Mouse (Mus musculus) c-Kit-positive CD71-positive TER-119-negative erythroid progenitor cells, embryonic 14.5 days (primary cell): Measurements from ENCODE around the gene Carmil2.
A peak's percentile ranks its signal among the peaks of the same experiment; 100 is the strongest.

Experiments used
- DNase-seq: peaks from one replicate; pipeline ENCODE4 v3.0.0-alpha.2; 2013; ENCODE audit warnings: low read depth

Carmil2 gene

DNA sequence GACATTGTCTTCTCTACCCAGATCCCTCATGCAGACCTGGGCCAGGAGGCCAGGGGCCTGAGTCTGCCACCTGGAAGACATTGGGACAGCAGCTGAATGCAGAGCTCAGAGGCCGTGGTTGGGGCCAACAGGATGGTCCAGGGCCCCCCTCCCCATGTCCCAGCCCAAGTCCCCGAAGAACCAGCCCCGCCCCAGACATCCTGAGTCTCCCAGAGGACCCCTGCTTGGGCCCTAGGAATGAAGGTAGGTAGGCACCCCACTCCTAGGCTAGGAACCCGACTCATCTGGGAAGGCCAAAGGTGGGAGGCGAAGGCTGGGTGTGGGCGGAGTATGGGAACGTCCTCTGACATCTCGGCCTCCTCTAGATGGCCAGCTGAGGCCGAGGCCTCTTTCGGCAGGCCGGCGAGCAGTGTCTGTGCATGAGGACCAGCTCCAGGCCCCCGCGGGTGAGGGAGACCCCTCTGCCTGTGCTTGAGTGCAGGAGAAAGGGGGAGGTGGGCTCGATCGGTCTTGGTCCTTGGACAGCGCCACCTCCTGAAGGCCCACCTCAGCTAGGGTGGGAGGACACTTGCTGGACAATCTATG lies 11.2 kb downstream of the Carmil2 start:
- DNase-seq: no peak

DNA sequence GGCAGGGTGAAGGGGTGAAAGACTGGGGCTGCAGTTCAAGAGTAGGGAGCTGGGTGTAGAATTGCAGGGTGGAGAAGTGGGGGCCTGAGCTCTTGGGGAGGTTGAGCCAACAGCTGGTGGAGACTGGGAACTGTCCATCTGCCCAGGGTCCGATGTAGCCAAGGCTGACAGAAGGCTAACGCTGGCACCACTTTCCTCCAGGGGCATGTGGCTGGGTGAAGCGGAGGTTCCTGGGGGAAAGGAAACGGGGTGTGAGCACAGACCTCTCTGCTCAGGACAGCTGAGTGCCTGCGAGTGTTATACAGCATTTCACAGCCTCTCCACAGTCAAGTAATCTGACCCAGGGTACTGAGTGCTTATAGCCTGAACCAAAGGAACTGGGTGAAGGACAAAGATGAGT lies 12.7 kb downstream of the Carmil2 start:
- no peak for DNase-seq

DNA sequence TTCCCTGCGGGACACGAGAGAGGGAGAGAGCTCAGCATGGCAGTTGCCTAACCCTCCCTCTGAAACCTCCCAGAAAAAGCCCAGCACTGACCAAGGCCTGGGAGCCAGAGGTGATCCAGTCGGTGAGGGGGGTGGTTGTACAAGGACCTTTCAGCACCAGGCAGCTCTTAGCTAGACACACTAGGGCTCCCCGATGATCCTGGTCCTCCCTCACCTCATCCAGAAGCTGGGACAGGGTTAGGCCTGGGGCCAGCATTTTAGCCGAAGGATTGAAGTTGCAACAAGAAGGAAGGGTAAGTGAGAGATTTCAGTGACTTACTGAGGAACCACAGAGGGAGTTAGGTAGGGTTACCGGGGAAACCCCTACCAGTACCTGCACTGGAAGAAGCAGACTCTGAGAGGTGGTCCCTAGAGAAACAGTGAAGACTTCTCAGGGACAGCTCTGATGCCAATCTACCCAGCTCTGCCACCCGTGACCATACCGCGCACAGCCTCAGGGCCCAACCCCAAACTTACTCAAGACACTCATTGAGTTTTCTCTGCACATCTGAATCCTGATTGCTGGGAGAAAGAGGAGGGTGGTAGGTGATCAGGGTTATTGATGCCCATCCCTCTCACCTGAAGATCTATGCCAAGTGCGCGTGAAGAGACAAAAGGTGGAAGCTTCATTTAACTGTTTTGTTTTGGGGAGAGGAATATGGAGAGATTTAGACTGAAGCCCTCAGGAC lies 13.6 kb downstream of the Carmil2 start:
- no peak for DNase-seq

DNA sequence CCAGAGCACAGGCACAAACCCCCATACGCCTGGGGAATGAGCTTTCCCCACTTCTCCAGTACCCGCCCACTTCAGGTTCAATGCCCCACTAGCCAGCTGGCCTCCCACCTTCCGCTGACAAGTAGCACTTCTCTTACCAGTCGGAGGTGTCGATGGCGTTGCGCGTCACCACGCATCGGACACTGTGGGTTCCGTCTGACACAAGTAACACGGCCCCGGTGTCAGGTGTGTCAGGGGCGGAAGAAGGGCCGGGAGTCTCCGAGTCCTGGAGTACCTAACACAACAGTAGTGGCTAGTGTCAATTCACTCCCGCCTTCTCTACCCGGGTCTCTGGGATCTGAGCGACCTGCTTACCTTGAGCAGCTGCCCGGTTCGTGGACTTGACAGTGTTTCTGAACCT lies 14.5 kb downstream of the Carmil2 start:
- peak; percentile 51 for DNase-seq

DNA sequence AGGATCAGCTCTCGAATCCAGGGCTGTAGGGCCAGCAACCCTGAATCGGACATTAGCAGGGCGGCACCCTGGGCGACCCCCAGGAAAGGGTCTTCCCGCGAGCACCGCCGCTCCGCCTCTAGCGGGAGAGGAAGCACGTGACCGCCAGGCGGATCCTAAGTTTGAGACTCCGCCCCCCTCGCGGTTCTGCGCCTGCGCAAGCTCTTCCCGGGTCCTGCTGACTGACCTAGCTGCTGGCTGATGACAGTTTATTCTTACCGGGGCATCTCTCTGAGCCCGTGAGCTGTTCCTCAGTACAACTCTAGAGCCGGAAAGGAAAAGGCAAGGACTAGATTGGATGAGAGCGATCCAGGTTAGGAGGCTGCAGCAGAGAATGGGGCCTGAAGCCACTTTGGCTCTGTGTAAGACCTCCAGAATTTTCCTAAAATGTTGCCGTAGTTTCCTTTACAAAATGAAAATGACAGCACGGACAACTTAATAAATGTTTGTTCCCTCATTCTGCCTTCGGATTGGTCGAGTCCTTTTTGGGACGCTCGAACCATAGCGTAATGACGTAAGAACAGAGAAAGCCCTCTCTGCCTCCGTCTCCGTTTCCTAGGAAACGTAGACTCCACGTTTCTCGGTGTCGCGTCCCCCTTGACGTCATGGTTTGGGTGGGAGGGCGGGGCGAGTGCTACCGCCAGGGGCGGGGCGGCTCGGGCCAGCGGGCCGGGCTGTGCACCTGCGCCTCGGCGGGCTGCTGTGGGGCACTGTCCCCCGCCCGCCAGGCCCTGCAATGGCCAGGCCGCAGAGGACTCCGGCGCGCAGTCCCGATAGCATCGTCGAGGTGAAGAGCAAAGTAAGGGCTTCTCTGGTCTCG lies 15.1 kb downstream of the Carmil2 start, which contains the start of the genes Acd and Pard6a:
TSS of gene Acd (minus strand) at position 137 of the 859 bp plus-strand sequence.
TSS of gene Pard6a (plus strand) at position 183 of the 859 bp plus-strand sequence.
- peak; percentile 92 for DNase-seq

DNA sequence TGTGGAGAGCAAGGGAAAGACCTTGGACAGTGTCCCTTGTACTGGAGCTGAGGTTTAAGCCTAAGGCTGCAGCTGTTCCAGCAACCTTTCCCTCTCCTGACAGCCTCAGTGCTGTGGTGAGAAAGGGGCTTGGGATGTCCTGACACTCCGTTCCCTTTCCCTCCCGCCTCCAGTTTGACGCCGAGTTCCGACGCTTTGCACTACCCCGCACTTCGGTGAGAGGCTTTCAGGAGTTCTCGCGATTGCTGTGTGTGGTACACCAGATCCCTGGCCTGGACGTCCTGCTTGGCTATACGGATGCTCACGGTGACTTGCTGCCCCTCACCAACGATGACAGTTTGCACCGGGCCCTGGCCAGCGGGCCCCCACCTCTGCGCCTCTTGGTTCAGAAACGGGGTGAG lies 15.9 kb downstream of the Carmil2 start:
- DNase-seq: no peak

DNA sequence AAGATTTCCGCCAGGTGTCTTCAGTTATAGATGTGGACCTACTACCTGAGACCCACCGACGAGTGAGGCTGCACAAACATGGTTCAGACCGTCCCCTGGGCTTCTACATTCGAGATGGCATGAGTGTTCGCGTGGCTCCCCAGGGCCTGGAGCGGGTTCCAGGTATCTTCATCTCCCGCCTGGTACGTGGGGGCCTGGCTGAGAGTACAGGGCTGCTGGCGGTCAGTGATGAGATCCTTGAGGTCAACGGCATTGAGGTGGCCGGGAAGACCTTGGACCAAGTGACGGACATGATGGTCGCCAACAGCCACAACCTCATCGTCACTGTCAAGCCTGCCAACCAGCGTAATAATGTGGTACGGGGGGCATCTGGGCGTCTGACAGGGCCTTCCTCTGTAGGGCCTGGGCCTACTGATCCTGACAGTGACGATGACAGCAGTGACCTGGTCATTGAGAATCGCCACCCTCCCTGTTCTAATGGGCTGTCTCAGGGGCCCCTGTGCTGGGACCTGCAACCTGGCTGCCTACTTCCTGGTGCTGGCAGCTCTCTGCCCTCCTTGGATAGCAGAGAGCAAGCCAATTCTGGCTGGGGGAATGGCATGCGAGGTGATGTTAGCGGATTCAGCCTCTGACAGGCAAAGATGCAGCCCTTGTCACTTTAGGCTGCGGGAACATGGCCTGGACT lies 16.8 kb downstream of the Carmil2 start:
- no peak for DNase-seq

DNA sequence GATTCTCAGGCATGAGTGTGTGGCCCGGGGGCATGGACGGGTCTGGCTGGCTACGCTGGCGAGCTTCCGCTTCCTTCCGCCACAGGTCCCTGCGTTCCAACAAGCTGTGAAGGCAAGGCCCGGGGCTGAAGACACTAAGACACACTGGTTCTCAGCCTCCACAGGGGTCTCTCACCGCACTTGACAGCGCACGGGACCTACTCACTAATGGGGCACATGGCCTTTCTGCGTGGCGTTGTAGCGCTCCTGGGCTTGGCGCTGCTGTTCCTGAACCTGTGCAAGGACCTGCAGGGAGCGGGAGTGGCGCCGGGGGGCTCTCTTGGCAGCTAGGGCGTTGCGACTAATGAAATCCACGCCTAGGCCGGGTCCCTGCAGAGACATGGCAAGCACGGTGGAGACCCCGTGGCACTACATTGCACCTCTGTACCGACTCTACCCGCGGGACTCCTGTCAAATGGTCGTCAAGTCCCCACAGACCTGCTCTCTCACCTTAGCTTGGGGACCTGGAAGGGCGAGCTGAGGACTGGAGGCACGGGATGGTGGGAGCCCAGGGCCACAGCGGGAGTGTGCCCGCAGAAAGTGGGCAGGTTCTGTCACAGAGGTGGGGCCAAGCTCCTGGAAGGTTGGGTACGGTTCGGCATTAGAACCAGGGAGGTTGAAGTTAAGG lies 18.2 kb downstream of the Carmil2 start:
- DNase-seq: no peak

DNA sequence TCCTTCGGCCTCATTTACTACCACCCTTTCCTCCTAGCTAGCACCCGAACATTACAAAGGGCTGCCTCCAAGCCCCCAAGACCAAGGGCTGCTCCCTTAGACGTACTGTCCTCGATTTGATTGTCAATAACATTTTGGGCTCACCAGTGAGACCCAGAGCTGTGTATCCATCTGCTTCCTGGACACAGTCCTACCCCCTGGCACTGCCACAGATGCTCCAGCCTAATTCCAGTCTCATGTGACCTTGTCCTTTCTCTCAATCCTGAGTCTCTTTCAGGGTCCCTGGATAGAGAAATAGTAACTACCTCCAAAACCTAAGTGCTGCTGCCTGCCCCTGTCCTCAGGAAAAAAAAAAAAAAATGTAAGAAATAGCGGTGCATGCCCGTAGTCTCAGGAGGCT lies 18.9 kb downstream of the Carmil2 start:
- DNase-seq: no peak

DNA sequence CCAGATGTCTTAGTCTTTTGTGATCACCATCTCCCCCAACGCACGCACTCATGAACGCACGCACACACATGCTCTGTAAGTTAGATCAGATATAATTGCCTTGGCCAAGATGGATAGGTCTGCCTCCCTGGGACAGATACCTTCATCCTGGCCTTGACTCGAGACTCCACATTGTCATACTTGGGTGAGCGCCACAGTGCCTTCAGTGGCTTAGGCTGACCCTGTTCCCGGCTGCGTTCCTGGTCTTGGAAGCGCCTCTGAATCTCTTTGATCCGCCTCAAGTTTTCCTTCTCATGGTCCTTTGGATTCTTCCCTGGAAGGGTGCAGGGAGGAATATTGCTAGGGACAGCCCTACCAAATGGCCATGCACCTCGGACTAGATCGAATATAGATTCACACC lies 20.4 kb downstream of the Carmil2 start:
- no peak for DNase-seq

DNA sequence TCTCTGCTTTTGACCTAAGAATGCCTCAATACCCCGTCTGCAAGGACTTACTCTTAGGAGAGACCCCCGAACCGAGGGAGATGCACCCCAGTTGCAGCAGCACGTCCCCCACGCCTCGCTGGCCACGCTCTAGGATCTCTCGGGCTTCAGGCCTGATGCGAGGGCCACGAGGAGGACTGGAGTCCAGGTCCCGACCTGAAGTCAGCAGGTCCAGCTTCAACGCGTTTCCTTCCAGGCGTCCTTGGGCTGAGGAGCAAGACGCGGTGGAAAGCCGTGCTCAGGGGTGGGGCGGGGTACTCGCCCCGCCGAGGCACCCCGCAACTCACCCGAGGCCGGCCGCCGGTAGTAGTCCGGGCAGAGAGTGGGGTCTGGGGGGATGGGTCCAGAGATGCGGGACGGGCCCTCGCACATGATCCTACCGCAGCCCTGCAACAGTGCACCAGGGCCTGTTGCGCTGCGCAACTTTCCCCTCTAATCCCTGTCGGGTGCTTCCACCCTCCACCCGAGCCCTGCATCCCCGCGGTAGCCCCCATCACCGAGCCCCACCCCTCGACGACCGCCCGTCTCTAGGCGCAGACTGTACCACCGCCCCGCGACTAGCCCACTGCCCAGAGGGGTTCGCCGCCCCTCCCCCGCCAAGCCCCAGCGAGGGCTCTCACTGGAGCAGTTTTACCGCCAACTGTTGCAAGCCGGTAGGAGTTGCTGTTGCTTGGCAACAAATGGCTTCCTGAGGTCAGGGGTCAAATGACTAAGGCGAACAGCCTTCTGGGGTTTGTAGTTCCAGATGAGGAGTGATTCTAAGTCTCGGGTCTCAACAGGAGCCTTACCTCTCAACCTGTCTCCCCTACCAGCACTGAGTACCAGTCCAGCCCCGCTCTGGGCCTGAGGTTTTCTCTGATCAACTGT lies 21.7 kb downstream of the Carmil2 start, which contains the start of the genes 4933405L10Rik and Enkd1:
TSS of gene 4933405L10Rik (plus strand) at position 158 of the 906 bp plus-strand sequence.
TSS of gene Enkd1 (minus strand) at position 713 of the 906 bp plus-strand sequence.
- peak; percentile 80 for DNase-seq

DNA sequence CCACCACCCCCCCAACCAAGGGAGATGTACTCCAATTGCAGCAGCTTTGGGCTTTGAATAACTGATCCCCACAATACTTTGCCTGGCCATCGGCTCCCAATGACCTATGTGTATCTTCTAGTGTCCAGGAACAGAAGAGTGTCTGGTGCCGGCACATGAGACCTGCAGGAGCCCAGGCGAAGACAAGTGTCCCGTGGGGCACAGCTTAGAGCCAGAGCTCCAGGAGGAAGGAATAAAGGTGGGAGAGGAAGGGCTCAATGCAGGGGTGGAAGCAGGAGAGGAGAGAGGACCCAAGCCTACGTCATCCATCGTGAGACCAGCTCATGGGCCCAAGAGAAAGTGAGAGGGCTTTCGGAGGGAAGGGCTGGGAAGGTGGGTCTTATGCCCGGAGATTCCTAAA lies 22.6 kb downstream of the Carmil2 start:
- no peak for DNase-seq

DNA sequence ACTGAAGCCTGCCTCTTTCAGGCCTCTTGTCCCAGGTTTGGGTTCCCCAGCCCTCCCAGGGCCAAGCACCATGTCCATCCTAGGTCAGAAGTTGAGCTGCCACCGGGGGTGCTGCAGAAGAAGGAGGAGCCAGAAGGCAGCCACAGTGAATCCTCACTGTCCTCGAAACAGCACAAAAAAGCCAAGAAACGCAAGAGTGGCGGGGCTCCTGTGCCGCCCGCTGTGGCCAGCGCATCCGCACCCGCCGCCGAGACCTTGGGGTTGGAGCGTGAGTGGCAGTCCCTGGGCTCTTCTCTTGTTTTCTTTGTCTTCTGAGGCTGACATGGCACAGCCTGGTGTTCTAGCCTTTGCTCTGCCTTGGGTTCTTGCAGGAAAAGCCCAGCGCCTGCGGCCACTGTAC lies 23.2 kb downstream of the Carmil2 start:
- no peak for DNase-seq

DNA sequence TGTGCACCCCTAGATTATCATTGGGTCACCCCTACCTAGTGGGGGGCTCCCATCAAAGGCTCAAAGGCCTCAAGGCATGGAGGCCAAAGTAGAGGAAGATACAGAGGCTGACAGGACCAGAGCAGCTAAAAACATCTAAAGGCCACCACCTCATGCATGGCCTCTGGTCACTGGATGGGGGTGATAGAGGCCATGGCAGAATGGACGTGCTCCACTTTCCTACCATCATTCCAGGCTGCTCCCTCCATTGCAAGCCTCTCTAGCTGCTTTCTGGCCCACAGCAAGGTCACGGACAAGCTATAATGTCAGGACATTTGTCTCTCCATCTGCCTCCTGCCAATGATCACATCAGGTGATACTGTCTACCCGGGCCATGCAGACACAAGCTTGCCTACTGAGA lies 26.2 kb downstream of the Carmil2 start:
- DNase-seq: no peak

DNA sequence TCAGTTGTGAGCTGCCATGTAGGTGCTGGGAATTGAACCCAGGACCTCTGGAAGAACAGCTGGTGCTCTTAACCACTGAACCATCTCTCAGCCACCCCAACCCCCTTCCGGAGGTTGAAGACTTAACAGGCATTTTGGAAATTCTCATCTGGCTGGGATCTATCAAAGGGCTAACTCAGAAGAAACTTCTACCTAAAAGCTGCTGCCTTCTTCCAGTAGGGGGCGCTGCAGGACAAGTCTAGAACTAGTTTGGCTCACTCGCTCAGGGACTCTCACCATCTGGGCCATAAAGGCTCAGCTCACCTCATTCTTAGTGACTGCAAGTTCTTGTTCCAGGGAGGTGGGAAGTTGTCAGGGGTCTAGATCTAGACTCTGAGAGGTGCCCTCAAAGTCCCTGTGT lies 28.1 kb downstream of the Carmil2 start:
- DNase-seq: peak; percentile 94

DNA sequence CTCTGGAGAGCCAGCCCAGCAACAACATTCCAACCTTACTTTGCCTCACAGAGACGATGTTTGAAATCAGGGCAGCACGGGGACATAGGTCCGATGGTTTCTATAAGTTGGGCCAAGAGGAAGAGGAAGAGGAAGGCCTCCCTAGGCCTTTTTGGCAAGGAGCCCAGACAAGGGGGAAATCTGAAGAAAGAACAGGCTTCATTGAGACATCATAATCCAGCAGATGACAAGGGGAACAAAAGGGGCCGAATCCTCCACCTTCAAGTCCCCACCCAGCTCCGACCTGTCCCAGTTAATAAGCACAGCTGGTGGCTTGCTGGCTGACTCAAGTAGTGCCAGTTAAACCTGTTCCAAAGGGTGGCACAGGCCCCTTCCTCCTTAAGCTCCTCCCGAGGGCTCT lies 29.0 kb downstream of the Carmil2 start:
- DNase-seq: no peak

DNA sequence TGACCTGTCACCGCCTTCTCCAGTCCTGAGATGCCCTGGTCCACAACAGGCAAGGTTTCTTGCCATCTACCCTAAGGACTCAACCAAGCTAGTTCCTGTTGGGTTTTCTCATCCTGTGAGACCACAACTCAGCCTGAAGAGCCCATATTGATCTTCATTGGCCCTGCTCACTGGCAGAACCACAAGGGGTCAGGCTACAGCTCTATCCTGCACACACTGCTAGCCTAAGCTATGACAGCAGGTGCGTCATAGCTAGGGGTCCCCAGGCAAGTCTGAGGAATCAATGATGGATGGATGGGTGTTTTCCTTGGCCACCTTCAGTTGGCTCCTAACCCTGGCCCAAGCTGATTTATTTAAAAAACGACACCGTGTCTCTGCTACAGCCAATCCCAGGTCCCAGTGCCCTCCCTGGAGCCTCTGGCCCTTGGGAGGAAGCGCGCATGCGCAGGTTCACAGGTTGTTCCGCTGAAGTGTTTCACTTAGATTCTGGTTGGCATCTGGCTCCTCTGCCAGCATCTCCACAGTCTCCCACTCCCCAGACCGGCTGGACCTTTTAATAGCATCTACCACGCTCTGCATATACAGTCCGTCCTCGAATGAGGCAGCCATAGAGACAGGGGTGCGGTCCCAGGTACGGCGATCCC lies 30.4 kb downstream of the Carmil2 start:
- DNase-seq: no peak

DNA sequence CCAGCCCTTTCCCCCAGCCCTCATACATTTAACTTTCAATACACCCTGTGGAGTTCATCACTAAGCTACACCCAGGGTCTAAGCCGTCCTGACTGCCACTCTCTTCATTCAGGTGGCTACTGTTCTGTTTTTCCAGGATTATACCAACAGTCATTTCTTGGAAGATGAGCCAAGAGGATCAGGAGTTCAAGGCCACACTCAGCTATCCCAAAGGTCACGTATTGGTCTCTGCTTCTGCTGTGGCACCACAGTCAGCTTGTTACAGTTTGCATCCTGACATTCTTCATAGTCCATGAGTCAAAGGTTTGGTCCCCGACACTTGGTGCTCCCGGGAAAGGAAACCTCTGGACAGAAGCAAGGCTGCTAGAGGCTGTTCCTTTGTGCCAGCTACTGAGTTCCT lies 33.6 kb downstream of the Carmil2 start:
- no peak for DNase-seq

DNA sequence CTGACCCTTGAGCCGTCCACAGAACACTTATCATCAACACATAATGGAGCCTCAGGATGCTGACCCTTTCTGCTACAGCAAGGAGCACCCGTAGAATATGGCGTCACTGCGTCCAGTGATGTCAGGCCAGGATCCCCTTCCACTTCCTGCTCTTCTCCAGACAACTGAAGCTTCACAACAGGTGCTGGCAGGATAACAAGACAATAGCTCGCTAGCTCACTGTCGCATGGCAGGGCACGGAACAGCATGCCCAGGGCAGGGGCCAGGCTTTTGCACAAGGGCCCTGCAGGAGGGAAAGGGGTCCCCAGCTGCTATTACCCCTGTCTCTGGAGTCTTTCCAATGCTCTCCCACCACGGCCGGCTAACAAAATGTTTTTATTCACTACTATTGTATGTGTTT lies 36.8 kb downstream of the Carmil2 start:
- DNase-seq: no peak

DNA sequence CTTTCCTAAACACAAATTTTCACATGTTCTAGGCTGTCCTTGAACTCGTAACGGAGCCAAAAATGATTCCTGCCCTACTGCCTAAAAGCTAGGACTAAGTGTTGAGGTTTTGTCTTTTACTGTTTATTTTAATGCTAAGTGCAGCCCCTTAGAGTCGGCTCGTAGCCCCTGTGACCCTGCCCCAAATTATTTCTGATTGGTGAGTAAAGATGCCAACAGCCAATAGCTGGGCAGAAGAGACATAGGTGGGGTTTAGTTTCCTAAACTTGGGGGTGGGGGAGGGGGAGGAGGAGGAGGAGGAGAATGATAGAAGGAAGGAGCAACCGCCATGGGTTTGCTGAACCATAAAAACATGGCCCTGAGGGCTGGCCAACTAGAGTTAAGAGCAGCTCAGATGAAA lies 39.7 kb downstream of the Carmil2 start:
- no peak for DNase-seq
